Mouse (Mus musculus) common myeloid progenitor, adult 5-6 weeks (primary cell): ENCODE measurements at regions not wholly inside any gene's neighbourhood (a gene's known extent, or its start where the extent isn't known, plus 50 kb on each side); places are given as distances from the start of the nearest gene placed in this dataset.
"Not testable (repeated sequence)": the region's sequence is repeated elsewhere in the genome, so short reads cannot be mapped to it uniquely, and the experiment has no call there.

Experiments
- ATAC-seq: replicated peaks from 2 replicates; pipeline ENCODE4 v1.8.0; 2016; ENCODE audit warnings: low read depth, mild to moderate bottlenecking, moderate TSS enrichment, inconsistent platforms; ENCODE audit not compliant: poor library complexity, severe bottlenecking

DNA sequence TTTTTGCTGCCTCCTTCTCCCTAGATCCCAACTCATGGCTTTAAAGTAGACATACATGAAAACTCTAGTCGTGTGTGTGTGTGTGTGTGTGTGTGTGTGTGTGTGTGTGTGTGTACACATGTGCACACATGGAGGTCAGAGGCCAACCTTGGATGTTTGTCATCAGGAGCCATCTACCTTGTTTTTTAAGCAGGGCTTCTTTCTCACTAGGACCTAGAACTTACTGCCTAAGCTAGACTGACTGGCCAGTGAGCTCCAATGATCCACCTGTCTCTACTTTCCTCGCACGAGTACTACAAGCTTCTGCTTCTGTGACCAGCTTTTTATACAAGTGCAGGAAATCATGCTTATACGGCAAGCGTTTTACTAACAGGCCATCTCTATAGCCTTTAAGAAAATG lies 89.1 kb upstream of the Otx2 start:
- no peak for ATAC-seq

- ATAC-seq = no peak
Observed at GRCm38 (mm10) chr14:48761002-48761648, 87.5 kb upstream of the Otx2 start.

DNA sequence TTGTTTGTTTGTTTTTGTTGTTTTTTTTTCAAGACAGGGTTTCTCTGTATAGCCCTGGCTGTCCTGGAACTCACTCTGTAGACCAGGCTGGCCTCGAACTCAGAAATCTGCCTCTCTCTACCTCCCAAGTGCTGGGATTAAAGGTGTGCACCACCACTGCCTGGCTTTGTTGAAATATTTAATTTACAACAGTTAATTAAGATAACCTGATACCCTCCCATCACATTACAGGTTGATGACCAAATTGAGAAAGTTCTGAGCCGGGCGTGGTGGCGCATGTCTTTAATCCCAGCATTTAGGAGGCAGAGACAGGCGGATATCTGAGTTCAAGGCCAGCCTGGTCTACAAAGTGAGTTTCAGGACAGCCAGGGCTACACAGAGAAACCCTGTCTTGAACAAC lies 81.5 kb upstream of the Otx2 start:
- not testable (repeated sequence) for ATAC-seq

DNA sequence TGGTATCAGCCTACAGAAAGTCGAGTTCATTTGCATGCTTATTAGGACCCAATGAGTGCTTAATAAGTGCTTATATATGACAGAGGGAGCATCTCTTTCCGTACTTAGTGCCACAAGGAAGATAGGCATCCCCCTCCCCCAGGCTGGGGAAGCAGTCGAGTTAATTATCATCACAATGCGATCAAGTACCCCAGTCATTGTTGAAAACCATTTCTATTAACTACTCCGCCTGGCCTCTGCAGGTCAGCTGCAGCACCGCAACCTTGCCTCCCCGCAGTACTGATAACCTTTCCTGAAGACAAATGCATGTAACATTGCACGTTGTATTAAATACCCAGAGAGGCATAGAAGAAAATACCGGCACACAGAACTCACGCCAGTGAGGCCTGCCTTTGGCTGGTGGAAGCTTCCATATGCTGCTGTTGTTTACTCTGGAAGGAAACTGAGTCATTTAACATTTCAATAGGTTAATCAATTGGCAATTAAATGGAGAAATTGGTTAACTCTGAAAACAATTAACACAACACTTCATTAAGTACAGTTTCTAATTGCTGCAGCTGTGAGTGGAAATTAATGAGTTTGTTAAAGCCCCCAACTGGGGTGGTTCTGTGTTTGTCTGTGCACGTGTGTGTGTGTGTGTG lies 80.6 kb upstream of the Otx2 start:
- no peak for ATAC-seq

- ATAC-seq = no peak
Observed at GRCm38 (mm10) chr14:48753517-48754079, 80.0 kb upstream of the Otx2 start.

DNA sequence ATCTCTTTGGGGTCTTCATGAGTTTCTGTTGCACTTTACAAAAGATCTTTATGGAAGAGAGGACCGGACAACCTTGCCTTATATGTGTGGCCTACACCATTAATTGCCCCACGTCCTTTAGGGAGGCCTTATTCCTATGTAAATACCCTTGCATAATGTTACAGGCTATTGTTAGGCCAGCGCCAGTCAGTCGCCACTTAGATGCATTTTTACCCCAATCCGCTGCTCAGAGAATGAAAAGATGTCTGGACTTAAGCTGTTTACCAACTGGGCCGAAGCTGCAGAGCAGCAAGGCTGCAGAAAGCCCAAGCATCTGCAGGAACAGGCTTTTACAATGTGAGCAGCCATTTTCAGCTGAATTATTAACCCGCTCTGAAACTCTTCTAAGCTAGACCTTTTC lies 79.5 kb upstream of the Otx2 start:
- ATAC-seq = no peak

DNA sequence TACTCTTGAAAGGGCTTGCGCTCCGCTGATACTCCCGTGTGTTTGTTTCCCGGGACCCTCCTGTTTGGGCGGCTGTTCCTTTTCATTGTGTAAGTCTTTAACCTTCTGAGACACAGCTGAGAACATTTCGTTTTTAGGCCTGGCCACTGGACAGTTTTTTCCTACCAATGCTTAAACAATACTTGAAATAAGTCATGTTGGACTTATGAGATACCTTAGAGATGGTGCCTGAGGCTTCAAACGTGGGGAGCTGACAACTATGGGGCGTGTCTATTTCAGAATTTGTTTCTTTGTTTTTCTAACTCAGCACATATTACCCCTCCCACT lies 78.9 kb upstream of the Otx2 start:
- ATAC-seq = no peak

GRCm38 (mm10) chr14:48751751-48752578 lies 78.3 kb upstream of the Otx2 start:
- ATAC-seq = peak; percentile 72; the same call in 1 of the 2 replicates

DNA sequence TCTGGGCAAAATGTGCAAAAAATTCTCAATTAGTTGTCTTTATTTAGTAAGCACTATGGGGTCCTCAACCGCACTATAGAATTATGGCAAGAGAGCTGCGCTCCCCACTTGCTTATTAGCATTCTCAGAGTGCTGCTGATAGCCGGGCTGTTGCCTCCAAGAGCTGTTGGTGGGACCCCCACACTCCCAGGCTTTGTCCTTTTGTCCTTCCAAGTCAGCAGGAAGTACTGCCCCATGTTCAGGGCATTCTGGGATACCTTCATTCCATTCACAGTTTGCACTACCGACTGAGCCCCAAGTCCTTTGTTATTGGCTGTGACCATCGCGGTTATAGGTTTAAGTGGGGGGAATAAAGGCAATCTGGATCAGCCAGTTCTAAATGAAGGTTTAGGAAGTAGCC lies 77.4 kb upstream of the Otx2 start:
- ATAC-seq = no peak

- no peak for ATAC-seq
Observed at GRCm38 (mm10) chr14:48748976-48749375, 75.4 kb upstream of the Otx2 start.

- ATAC-seq = no peak
Observed at GRCm38 (mm10) chr14:48747936-48748335, 74.3 kb upstream of the Otx2 start.

- ATAC-seq = no peak
Observed at GRCm38 (mm10) chr14:48740942-48741602, 67.5 kb upstream of the Otx2 start.

DNA sequence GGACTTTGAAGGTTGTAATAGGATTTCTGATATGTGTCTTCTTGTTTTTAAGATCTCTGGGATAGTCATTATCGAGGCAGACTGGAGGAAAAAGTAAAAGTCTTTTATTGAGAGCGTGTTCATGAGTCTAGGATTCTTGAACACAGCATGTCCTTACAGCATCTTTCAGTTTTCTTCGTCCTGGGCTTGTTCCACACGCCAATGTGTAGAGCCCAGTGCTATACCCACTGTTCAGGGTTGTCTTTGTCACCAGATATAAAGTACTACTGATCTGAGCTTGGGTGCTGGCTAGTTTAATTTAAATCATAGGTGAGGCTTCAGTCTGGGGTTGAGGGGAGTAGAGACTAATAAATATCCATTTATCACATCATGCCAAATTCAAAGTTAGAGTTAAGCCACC lies 65.5 kb upstream of the Otx2 start:
- ATAC-seq = no peak

GRCm38 (mm10) chr14:48738641-48739040 lies 65.0 kb upstream of the Otx2 start:
- no peak for ATAC-seq

- ATAC-seq = no peak
Observed at GRCm38 (mm10) chr14:48738213-48738612, 64.6 kb upstream of the Otx2 start.

- no peak for ATAC-seq
Observed at GRCm38 (mm10) chr14:48736969-48737860, 63.6 kb upstream of the Otx2 start.

GRCm38 (mm10) chr14:48736211-48736610 lies 62.6 kb upstream of the Otx2 start:
- ATAC-seq = no peak

- no peak for ATAC-seq
Observed at GRCm38 (mm10) chr14:48729996-48730395, 56.4 kb upstream of the Otx2 start.
